Mouse (Mus musculus) spleen, postnatal 10 days (tissue): ENCODE data around the gene Rapgef3.

Source experiments
- DNase-seq, 2 experiments: peaks; one replicate each; pipeline ENCODE4 v3.0.0; 2021 to 2022; ENCODE audit warnings: low spot score in 2 of 2

Gene Rapgef3

DNA sequence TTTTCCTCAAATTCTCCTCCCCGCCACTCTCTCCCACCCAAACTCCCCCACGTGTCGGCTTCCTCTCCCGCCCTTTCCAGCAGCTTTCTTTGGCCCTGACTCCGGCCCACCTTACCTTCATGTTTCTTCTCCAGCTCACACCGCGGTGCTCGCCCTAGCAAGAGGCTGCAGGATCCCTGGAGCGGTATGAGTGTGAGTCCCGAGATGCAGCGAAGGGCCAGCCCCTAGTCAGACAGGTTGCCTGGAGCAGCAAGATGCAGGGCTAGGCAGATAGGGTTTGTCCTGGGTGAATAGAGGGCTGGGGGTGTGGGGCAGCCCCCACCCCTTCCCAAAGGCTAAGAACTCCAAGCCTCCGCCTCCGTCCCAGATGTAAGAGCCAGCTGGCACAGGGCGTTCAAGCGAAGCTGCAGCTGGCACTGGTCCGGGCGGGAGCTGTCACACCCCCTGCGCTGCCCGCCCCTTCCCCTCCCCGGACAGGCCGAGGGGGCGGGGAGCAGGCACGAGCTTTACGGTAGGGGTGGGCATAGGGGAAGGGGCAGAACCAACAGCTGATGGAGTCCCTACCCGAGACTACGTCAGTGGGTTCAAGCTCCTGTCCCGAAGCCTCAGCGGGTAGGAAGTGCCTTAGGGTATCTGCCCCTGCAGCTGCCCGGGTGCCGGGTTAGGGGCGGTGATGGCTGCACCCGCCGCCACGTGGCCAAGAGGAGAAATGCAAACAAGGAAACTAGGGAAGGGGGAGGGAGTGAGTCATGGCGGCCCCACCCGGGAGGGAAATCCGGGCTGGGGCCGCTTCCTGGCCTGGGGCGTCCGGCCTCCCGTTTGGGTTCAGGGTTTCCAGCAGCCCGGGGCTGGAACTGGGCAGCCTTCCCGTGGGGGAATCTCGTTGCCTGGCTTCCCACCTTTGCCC lies at the start of gene Rapgef3:
Gene Rapgef3 (minus strand): TSS at position 693 of the 907 bp plus-strand sequence.
- peak; percentile 63 to 82 for DNase-seq

DNA sequence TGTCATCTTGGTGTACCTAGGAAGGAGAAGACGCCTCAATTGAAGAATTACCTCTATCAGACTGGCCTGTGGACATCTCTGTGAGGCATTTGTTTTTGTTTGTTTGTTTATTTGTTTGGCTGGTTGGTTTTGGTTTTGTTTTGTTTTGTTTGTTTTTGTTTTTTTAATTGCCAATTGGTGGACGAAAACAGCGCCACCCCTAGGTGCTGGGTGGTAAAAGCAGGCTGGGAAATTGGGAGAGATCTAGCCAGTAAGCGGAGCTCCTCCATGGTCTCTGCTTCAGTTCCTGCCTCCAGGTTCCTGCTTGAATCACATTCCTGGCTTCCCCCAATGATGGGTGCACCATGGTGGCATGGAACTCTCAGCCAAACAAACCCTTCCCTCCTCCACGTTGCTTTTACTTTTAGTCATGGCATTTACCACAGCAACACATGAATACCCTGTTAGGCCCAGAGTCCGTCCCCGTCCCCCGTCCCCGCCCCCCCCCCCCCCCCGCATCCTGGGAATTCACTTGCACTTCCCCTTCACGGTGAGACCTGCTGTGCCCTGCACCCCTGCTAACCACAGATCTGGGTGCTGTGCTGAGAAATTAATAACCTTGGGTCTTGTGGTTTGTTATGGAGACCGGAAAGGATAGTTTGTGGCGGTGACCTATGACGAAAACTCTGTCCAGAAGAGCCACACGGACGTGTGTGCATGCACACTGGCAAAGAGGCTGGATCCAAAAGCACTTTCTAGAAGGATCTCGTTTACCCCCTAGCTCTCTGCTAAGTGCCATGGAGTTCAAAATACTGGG lies 48.6 kb upstream of the Rapgef3 start:
- peak in 1 of 2 experiments; percentile 25 for DNase-seq

DNA sequence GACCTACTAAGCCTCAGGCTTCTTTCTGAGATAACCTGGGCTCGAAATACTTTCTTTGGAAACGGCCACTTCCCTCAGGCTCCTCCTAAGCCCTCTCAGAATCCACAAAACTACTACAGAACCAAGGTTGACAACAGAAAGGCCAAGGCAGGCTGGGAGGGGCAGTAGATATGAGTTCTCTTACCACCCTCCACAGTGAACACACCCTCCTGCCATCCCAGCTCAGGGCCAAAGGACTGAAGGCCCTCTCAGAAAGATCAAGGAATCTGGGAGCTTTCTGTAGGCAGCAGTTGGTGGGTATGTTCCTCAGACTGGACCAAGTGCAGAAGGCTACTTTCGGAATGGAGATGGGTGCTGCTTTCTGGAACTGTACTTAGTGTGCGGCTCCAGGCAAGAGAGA lies 47.5 kb upstream of the Rapgef3 start:
- DNase-seq: no peak

DNA sequence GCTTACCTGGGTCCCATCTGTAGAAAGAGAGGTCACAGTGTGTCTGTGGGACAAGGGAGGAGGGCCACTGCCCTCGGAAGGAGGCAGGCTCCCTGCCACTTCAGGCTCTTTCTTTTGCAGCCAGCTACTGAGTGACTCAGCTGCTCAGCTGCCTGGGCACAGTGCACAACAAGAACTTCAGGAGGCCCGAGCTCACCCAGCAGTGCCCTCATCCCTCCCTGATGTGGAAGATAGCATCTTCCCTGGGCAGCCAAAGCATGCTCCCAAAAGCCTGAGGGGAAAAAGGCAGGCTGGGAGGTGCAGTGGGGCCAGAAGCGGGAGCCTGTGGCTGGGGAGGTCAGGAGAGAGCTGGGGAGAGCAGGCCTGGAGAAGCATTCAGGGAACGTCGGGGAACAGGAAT lies 46.9 kb upstream of the Rapgef3 start:
- DNase-seq: no peak

DNA sequence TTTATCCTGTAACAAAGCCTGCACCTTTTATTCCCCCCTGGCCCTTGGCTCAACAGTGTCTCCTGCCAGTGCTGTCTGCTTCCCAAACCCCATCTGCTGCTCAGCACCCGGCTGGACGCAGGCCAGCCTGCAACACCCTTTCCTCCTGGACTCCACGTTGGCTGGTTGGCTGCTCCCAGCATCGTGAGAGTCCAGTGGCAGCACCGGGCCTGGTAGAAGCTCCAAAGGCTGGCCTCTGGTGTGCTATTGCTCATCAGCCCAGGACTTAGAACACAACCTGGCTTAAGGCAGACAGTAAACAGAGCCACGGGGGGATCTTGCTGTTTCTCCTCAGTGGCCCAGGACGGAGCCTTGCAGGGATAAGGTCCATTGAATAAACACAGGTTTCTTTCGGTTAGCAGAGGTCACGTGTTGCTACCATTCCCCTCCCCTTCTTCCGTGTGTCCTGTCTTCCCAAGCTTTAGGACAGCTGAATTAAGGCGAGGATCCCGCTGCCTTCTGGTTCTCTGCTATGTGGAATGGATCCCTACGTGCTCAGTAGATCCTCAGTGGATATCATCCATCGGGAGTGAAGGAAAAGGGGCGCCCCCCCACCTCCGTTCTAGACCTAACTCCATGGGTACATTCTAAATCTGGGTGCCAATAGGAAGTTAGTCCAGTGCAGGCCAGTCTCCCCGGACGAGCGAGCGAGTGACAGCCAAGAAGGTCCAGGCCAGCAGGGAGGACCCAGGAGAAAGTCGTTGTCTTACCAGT lies 45.9 kb upstream of the Rapgef3 start:
- no peak for DNase-seq

DNA sequence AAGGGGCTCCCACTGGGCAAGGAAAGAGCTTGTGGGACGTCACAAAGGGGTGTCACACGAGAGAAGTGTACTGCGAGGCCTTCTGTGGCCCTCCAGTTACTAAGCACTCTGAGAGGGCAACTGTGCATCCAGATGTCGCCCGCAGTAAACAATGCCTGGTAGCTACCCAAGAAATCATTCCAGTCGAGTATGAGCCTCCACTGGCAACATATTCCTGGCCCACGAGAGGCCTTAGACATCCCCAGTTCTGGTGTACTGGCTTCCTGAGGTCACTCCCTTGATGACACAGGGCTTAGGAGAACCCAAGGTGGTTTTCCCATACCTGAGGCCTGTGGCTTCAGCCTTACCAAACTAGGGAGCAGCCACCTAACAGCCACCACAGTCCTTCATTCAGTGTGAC lies 45.1 kb upstream of the Rapgef3 start:
- DNase-seq: no peak

DNA sequence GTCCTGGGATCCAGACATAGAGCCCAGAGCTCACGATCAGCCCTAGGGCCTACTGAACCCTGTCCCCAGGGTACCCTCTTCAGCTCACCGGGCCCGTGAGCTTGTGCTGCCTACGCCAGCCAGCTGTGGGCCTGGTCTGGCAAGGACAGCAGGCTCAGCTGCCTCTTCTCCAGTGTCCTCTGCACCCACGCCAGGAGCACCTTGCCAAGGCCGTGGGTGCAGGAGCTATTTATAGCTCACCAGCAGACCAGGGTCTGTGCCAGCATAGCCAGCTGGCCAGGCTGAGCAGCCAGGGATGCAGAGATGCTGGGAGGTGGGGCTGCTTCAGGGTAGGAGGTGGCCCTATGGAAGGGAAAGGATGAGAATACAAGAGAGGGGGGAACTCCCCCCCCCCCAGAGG lies 44.4 kb upstream of the Rapgef3 start:
- no peak for DNase-seq

DNA sequence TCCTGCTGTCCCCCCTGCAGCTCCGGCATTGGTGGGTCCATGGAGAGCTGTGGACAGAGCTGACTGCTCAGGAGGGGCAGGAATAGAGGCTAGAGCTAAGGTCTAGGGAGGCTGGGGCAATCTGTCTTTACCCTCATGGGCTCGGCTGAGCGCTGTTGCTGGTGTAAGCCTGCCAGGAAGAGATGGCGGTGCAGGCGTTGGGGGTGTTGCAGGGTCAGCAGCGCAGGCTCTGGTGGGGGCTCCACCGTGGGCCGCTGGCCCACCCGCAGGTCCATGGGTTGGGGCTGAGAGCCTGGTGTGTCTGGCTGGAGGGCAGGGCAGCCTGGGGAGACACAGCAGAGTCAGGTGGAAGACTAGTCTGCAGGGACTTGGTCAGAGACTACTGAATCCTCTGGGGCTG lies 43.5 kb upstream of the Rapgef3 start:
- DNase-seq: no peak

DNA sequence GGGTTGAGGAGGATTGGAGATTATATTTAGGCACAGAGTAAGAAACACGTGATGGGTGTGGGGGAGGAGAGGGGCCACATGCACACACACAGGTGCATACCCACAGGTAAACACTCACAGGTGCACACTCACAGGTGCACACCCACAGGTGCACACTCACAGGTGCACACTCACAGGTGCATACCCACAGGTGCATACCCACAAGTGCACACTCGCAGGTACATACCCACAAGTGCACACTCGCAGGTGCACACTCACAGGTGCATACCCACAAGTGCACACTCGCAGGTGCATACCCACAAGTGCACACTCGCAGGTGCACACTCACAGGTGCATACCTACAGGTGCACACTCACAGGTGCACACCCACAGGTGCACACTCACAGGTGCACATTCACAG lies 42.6 kb upstream of the Rapgef3 start:
- no peak for DNase-seq

DNA sequence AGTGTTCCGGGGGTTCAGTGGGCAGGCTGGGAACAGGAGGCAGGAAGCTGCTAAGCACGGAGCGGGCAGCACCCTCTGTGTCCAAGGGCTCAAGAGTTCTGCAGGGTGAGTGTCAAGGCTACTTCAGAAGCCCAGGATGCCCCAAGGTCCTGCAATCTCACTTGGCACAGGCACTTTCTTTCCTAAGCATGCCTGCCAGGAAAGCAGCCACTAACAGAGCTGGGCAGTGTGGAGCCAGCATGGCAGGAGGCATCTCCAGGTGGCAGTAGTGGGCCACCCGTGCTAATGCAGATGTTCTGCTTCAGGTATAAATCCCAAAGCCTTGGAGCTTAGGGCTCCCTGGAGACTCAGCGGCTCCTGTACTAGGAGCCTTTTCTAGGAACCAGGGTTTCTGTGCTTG lies 42.2 kb upstream of the Rapgef3 start:
- no peak for DNase-seq

DNA sequence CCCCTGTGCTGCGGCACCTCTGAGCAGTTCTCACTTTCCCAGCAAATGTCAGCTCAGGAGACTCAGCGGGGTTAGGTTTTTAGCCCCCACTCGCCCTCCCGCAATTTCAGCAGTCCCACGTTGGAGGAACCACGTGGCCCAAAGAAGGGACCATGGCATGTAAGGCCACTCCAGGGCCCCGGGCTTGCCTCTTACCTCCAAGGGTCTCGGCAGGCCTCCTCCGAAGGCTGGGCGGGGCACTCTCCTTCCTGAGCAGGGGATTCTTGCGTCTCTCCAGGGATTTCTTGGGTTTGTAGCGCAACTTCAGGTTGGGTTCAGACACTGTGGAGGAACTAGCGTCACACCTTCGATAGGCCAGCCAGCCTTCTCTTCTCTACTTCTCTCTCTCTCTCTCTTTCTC lies 41.4 kb upstream of the Rapgef3 start:
- no peak for DNase-seq

DNA sequence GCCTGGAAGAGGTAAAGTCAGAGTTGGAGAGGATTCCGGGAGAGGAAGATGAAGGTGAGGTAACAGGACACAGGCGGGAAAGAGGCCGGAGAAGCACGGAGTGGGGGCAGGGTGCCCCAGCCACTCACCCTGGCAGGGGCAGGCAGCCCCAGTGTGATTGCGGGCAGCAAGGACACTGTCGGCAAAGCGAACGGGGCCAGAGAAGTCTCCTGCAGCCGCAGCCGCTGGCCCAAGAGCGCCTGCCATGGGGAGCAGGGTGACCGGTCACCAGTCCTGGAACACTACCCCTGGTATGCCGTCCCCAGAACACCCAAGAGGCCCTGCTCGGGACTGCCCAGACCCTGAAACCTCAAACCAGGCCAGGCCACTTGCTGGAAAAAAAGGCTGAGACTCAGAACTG lies 40.8 kb upstream of the Rapgef3 start:
- no peak for DNase-seq

DNA sequence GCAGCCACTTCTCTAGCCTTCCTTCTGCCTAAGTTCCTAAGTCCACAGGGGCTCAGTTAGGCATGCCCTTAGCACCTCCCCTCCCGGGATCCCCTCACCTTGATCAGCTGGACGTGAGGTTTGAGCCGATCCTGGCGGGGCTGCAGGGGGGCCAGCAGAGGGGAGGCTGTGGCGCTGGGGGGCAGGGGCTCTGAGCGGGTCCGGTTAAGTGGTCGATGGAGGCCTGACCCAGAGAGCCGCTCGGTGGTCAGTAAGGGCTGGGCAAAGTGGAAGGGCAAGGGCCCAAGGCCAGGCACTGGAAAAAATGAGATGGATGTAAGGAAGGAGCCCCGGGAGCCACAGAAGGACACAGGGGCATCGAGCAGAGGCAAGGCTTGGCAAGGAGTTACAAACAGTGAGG lies 40.1 kb upstream of the Rapgef3 start:
- DNase-seq: no peak

DNA sequence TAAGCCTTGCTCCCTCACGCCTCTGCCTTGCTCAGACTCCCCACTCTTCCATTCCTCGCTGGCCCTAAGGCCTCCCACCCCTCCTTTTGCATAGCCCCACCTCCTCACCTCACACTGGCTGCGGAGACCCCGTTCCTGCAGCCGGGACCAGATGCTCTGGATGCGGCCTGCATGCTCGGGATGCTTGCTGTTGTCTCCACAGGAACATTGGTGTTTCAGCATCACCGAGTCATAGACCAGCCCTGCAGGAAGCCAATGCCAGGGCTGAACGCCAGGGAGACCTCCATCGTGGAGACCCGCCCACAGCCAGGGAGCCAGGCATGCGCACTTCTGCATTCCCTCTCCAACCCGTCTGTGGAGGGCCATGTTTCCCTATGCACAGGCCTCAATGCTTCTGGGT lies 34.8 kb upstream of the Rapgef3 start:
- DNase-seq: no peak

DNA sequence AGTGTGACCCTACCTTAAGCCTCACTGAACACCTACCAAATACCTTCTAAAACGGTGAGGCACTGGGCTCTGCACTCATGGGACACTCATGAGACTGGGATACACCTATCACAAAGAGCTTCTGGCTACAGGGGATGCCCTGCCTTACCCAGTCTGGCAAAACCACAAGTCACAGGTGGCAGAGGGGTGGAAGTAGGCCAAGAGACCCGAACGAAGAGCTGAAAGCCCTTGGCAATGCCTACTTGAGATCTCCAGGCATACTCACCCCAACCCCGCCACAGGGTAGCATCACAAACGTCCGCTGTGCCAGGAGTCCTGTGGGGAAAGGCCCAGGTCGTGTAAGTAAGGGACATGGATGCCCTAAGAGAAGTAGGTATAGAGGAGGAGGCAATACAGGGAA lies 34.0 kb upstream of the Rapgef3 start:
- DNase-seq: no peak

DNA sequence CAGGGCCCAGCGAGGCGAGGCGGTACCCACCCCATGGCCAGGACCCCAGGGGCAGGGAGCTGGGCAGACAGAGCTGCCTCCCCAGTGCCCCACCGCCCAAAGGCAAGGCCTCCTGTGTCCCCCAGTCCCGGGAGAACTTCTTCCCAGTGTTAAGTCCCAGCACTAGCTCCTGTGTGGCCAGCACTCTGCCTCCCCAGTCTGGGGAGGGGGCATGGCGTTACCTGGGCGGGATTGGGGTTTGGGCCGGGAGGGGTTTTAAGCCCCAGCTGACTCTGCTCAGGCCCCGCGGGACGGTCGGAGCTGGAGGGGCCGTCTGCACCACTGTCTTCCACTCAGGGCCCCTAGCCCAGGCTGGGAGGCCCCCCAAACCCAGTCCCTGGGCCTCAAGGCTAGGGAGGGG lies 33.1 kb upstream of the Rapgef3 start:
- no peak for DNase-seq

DNA sequence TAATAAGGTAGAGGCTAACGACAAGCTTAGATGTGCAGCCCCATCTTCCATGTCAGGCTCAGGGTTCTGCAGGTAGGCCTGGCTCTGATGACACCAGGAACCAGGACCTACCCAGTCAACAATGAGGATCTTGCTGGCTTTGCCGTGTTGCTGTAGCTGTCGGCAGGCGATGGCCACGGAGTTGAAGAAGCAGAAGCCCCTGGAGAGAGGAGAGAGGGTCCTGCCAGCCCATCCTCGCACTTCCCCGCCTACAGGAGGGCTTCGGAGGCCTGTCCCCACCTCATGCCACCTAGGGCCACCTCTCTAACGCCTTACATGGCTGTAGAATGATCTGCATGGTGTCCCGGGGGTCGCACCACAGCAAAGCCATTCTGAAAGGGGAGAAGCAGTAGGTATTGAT lies 31.7 kb upstream of the Rapgef3 start:
- no peak for DNase-seq

DNA sequence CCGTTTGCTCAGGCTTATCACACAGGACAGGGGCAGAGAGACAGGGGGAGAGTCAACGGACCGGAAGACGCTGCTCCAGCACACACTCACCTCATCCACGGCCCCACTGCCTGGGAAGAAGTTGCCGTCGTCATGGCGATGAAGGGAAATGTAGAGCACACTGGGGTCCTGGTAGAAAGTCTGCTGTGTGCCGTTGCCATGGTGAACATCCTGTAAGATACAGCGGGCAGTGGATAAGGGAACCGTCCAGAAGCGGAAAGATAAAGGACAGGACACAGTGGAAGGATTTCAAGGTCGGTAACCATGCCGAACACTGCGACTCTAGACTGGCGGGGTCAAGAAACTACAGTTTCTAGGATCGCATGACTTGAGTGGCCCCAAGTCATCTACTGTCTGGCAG lies 30.4 kb upstream of the Rapgef3 start:
- no peak for DNase-seq

DNA sequence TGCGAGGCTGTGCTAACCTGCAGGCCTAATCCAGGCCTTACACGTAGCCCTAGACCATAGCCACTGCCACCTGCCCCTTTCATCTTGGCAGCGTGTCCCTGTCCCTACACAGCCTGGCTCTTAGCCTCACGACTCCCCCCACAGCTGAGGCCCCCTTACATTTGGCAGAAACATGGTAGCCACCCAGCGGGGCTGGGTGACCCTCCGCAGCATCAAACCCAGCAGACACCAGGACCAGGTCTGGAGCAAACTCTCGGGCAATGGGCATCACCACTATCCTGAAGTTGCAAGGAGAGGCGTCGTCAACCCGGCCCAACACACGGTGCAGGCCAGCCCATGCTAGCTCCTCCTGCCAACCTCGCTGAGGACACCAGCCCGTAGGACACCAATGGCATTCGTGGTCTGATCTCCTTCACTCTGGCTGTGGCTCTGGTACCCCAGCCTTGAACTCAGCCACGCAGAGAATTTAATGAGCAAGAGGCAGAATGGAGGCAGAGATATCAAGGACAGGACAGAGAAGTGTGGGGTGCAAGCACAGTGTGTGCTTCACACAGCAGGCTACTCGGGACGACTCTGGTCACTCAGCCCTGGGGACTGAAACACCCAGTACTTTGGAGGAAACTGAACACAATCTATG lies 29.0 kb upstream of the Rapgef3 start:
- DNase-seq: no peak

DNA sequence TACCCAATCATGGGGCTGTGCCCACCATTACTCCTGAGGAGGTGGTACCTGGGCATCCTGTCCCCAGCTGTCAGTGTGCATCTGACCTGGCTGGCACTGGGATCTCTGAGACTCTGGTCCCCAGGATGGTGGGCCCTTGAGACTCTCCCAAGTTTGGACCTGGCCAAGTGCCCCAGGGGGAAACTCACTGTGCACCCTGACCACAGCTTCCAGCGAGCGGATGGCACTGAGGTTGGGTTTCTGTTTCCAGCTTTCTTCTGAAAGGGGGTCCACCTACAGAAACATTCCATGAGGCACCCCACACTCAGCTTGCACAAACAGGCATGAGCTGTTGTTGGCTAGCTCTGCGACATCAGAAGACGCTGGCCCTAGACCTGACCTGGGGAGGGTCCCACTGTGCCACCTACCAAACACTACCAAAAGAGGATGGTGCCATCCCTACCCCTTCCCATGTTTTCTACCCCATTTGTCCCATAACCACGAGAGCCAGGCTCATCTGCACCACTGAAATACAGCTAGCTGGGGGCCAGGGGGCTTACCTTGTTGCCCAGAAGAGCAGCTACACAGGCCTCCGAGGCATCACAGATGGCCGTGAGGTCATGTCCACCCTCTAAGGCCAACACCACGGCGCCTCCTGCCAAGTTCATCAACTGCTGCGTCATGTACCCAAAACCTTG lies 27.9 kb upstream of the Rapgef3 start:
- DNase-seq: no peak

DNA sequence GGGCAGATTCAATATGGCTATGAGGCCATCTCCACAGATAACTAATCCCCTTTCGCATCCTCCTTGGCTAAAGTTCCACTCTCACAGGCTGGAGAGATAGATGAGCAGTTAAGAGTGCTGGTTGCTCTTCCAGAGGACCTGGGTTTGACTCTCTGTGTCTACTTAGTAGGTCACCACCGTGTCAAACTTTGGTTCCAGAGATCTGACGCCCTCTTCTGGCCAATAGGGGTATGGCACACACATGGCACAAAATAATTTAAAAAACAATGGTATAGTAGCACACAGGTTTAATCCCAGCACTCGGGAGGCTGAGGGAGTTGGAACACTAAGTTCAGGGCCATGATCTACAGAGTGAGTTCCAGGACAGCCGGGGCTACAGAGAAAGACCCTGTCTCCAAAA lies 26.5 kb upstream of the Rapgef3 start:
- peak in 1 of 2 experiments; percentile 52 for DNase-seq
